Mouse (Mus musculus): Measurements from ENCODE around the gene BC017158.

The BC017158 gene

DNA sequence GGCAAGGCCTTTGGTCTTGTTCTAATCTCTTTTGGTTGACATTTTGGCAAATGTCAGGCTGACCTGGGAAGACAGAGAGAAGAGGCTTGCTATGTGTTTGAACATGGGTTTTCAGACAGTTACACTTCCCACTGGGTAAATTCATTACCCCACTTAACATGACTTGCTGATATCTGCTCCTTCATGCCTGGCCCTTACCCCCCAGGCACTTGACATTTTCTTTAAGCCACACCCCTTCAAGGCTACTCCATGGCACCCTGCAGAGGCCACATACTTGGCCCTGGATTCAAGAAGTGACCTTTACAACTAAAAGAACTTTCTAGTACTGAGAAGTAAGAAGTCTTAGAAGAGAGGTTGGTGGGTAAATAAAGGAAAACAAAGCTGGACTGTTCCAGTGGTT, 9.9 kb upstream of the BC017158 start:
- no peak for DNase-seq

DNA sequence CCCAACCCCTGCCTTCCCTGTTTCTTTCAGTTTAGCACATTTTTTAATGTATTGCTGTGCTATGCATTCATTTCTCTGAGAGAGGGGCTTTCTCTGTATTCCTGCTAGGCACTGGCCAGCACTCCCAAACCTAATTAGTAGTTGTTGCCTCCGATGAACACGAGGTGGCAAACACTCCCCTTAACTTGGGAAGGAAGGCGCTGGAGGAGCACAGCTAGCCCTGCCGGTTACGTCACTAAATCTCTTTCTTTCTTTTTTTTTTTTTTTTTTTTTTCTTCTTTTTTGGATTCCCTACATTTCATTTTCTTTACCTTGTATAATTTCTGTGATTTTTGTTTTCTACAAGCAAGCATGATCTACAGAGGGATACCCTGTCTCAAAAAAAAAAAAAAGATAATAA, 6.9 kb upstream of the BC017158 start:
- peak; percentile 75 for DNase-seq

DNA sequence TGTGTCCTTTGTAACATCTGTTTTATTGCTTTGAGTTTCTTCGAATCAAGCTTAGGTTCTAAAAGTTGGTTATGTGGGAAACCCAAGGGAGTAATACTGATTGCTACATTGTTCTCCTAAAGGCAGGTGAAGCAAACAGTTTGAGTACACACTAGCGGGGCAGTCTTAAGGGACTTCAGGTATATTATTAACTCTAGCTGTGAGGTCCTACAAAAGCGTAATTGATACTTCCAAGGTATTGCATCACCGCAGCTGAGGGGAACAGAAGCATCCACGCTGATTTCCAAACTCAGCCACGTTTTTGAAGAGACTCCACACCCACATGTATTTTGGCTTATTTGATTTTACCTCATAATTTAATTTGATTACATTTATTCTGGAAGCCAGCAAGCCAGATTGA, 6.2 kb upstream of the BC017158 start:
- no peak for DNase-seq

DNA sequence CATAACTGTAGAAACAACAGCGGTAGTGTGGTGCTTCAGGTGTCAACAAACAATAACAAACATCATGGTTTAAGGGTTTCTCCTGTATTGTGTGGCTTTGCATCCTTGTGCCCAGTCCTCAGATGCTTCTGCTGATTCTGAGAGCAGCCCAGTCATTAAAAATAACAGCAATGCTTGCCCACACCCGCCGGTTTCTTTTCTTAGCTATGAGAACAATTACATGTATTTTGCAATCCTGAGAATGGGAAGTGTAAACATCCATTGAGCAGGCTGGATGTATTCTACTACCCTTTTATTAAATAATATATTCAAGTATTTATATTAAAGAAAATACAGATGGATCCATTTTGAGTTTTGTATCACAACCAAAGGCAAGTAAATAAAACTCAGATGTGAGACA, 4.2 kb upstream of the BC017158 start:
- DNase-seq, result no peak

DNA sequence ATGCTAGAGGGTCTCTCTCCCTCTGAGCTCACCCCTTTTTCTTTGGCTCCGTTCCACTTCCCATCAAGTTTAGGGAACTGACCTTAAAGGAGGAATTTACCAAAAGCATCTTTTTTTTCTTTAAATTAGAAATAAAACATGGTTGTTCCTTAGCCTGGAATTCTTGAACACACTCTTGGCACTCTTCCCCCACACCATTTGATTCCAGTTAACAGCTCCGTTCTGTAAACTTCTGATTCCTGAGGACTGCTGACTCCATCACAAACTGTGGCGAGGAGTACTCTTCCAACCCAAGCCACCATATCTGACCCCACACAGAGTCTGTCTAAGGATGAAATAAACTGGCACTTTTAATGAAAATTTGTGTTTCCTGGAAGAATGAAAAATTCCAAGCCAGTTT, 3.0 kb upstream of the BC017158 start:
- DNase-seq, result no peak

DNA sequence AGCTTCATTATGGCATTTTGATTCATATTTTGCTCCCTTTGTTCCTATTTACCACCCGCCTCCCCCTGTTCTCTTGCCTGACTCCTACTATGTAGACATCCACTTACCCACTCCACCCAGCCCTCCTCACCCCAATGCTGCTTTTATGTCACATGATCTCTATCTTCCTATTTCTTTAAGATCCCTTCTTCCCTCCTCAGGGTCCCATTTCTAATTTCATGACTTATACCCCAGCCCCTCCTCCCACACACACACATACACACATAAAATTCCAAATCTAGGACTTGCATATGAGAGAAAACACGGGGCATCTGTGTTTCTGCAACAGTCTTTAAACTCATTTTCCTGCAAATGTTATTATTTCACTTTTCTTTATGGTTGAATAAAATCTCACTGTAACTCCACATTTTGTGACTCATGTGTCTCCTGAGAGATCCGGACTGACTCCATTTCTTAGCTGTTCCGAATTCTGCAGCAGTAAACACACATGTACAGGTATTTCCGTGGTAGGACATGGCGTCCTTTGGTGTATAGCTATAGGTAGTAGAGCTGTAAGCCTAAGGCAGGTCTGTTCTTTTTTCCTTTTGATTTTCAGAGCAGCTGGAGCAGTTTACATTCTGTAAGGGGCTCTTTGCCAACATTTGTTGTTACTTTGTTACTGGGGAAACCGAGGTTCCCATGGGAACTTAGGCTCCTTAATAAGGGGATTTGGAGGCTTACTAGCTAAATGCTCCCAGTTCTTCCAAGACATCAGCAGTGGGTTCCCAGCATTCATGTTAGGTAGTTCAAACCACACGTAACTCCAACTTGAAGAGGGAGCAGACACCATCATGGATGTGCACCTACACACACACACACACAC, 742 bp upstream of the BC017158 start:
- no peak for DNase-seq

DNA sequence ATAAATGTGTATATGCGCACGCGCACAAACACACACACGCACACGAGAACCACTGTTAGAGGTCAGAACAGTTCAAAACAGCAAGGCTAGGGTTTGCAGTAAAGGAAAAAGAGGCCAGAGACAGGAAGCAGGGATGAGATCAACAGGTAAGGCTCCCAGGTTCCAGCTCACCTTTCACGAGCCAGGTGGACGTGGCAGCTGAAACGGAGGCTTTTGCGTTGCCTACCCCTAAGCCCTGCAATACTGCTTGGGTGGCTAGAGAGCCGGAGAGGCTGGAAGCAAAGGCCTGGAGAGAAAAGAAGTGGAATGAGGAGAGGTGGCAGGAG, 716 bp downstream of the BC017158 start:
- DNase-seq, result no peak

DNA sequence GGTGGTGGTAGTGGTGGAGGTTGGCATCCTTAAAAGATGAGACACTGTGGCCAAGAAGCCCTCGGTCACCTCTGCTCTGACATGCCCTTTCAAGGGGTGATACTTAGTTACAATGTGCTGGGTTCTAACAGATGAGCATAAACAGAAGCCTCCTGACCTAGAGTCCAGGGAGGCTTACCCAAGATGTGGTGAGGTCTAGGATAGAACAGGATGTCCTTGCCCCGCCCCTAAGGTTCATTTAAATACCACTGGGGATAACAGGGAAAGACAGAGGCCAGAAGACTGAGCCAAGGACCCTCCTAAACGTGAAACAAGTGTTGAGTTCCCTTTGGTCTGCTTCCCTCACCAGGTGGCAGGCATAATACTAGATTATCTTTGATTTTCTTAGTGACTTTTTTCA, 1.5 kb downstream of the BC017158 start:
- no peak for DNase-seq

DNA sequence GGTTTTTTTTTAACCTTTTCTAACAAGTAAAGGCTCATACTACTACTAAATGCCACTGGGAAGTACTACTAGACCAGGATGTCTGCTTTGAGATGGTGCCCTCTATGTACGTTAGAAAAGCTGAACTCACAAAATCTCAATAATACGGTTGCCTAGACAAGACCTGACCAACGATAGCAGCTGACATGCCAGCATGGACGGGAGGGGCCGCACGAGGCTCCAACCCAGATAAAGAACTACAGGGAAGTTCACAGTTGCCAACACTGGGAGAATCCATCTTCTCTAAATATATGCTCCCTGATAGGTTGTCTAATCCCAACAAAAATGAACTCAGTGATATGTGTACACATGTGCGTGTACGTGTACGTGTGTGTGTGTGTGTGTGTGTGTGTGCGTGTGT, 3.2 kb downstream of the BC017158 start:
- DNase-seq, result no peak

DNA sequence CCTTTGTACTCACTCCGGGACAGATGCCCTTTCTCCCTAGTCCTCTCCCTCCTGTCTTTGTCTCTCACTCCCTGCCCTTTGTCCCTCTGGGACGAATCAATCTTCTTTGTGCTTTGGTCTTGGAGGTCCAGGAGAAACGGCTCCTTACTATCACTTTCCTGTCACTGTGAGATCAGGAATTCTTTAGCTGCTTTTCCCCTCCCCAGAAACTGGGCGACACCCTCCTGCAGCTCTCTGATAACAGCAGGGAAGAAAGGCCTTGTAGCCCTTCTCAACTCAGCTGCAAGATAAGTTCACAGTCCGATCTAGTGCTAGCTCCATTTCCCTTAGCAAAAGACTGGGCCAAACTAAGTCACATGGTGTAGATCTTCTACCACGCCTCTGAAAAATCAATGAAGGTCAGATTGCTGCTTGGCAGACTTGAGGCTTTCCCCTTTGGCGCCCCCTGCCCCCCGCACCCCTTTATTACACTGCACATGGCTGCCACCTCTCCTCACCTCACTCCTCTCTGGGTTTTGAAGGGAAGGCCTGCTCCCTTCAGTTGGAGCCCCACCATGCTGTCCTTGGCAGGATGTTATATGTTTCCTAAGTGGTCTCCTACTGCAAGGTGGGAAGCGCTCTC, 8.9 kb downstream of the BC017158 start:
- DNase-seq, result peak; percentile 66

DNA sequence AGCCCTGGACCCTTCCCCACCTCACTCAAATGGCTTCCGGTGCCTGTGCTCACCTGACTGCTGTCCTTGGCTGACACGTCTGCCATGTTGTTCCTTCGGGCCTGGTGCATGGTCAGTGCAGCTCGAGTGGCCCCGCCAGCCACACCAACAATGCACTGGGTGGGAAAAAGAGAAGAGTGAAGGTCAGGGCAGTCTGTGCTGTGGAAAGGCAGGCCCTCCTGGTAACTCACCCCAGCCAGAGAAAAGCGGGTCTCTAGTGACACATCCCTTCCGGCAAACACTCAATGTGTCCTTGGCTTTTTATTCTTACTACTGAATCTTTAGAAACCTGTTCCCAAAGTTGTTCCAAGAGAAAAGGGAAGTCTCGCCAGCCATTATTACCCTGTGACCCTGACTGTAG, 12.9 kb downstream of the BC017158 start:
- DNase-seq, result no peak

DNA sequence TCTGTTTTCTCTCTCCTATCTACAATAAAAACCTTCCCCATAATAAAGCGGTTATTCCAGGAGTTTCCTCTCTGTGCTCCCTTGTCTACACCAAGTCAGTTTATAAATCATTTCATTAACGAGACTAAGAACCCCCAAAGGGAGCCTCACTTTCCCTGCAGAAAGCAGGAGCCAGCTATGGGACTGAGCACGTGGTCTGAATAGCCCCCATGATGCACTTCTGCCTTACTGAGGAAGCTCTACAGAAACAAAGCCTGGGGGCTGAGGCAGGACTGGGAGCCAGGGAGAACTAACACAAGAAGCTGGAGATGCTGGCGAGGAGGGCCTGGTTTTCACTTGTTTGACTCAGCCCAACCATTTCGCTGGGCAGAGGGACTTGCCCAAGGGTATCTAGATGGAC, 13.9 kb downstream of the BC017158 start:
- peak; percentile 57 for DNase-seq

DNA sequence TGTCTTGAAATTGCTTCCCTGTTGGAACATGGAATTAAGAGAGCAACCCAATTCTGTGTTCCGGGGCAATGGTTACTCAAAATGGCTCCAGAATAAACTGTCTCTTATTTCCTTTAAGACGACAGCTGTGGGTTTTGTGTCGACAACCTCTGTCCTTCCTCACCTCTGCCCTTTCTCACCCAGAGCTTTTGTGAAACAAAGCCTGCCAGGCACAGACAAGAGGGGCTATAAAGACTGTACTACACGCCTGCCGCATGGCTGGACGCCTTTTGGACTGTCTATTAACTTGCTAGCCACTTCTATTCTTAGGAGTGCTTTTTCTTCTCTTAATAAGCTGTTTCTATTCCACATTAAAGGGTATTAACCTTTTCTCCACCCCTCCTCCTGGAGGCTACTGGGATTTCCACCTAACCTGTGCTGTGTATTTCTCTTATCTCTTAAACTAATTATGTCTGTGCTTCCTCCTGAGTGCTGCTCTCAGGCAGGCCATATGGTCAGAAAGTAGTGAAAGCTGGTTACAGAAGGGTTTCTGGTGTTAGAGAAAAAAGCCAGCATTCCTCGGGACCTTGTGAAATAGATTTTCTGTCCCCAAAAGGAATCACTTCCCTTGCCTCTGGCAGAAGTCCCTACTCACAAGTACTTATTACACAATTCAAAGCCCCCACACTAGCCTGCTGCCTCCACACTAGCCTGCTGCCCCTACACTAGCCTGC, 15.3 kb downstream of the BC017158 start:
- peak; percentile 75 for DNase-seq

DNA sequence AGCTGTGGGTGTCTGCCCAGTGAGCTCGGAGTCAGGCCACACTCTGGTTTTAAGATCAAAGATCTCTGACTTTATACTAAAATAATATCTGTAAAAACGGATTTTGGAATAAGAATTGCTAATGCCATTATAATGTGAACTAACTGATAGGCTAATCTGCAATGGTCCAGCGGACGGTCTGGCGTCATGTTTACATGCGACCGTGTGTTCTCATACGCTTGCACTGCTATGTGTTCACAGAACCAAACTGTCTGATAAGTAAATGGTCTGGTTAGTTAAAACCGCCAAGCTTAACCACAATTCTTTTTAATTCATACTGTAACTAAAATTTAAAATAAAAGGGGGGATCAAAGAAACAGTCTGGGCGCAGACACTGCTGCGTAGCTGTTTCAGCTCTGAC, 16.2 kb downstream of the BC017158 start:
- DNase-seq, result no peak

DNA sequence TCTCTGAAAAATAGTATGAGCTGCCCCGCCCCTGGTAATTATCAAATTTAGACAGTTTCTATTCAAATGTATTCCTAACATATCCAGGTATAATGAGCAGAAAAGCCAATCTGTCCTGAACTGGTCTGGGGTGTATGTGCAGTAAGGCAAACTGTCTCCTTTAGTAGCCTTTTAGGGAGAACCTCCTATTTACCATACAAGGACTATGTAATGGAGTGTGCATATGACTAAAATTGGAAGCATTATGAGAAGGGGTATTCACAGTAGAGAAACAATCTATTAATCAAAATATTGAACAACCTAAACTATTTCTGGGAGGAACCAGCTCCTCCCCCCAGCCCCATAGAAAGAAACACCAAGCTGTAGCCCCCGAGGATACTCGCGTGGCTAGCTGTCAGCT, 18.2 kb downstream of the BC017158 start:
- no peak for DNase-seq

DNA sequence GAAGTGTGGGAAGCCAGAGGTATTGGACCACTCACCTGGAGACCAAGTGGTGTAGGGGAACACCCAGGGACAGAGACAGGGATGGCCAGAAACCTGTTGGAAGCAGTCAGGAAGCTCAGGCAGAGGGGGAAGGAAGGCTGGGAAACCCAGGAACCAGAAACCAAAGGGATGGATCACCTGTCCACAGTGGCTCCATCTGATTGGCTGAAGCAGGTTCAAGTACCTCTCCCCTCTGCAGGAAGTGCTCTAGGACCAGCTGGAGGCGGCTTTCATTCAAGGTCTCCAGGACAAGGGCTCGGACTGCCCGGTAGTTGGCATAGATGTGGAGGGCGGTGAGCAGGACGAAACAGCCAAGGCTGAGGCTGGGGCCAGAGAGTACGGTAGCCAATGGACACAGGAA, 21.9 kb downstream of the BC017158 start:
- no peak for DNase-seq

DNA sequence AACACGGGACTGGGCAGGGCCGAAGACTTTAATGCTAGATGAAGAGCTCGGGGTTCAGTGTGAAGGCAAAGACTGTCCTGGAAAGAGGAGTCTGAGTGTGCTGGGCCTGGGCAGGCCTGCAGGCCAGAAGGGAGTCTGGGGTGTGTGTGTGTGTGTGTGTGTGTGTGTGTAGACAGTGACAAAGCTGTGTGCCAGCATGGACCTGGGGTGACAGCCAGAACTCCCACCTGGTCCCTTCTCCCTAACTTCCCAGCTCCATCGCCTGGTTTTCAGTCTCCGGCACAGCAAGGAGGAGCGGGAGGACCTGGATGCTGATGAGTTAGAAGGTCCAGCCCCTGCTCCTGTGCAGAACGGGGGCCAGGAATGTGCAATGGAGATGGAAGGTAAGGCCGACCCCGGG, 26.5 kb downstream of the BC017158 start:
- DNase-seq, result no peak

DNA sequence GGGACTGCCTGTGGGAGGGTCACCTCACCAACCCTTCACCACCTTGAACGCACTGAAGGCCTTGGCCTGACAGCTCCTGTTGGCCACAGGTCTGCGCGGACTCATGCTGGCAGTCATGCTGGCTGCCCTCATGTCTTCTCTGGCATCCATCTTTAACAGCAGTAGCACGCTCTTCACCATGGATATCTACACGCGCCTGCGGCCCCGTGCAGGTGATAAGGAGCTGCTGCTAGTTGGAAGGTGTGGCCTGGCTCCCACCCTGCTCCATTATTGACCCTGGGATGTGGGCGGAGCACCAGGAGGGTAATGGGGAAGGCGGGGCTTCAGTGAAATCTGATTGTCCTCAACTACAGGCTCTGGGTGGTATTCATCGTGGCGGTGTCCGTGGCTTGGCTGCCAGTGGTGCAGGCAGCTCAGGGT, 27.5 kb downstream of the BC017158 start:
- DNase-seq, result no peak

DNA sequence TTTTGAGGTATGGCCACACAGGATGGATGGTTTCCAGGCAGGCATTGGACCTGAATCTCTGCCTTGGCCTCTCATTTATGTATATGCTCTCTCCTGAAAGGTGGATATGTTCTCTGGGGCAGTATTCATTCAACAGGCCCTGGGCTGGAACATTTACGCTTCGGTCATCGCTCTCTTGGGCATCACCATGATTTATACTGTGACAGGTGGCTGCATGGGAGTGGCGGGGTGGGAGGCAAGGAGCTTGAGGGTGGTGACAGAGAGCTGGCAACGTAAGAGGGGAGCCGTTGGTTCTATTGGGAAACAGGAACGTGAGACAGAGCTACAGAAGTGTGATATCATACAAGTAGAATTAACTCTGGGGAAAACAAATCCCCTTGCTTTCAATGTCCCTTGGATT, 30.2 kb downstream of the BC017158 start:
- no peak for DNase-seq

DNA sequence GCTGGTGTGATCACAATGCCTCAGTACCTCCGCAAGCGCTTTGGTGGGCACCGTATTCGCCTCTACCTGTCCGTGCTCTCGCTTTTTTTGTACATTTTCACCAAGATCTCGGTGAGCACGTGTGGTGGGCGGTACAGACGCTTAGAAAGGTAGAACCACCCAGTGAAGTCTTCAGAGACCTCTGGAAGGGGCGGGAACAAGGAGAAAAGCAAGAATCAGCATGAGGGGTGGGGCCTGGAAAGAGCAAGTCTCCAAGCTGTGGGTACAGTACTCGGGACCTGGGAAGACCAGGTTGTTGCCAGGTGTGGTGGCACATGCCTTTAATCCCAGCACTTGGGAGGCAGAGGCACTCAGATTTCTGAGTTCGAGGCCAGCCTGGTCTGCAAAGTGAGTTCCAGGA, 30.6 kb downstream of the BC017158 start:
- DNase-seq, result no peak

DNA sequence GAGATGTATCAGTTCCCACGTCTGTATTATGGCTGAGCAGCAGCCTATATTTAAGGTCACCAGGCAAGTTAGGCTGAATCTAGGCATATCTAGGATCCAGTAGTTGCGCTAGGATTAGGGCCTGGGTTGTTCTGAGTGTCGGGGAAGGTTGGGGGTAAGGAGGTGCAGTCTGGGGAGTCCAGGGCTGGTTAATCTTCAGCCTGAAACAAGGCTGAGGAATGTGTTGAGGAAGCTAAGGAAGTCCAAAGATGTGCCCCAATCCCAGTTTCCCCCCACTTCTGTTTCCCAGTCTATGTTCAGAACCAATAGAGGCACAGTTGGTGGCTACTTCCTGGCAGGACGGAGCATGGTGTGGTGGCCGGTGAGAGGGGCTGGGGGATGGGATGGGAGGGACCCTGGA, 31.9 kb downstream of the BC017158 start:
- DNase-seq, result no peak

DNA sequence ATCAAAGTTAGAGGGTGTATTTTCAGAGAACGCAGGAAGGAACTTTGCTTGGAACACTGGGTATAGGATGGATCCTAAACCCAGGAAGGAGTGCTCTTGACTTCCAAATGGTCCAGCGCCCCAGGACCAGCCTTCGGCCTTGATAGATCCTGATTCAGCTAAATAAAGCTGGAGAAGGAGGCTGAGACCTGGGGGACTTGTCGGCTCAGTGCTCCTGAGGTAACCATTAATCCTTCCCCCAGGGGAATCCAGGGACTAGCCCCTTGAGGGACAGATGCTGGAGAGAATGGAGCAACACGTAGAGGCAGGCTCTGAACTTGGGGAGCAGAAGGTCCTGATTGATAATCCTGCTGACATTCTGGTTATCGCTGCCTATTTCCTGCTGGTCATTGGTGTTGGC, 32.6 kb downstream of the BC017158 start, which contains the start of gene Slc5a2:
Gene Slc5a2 (plus strand): TSS at position 247 of the 400 bp plus-strand sequence.
- DNase-seq, result no peak

DNA sequence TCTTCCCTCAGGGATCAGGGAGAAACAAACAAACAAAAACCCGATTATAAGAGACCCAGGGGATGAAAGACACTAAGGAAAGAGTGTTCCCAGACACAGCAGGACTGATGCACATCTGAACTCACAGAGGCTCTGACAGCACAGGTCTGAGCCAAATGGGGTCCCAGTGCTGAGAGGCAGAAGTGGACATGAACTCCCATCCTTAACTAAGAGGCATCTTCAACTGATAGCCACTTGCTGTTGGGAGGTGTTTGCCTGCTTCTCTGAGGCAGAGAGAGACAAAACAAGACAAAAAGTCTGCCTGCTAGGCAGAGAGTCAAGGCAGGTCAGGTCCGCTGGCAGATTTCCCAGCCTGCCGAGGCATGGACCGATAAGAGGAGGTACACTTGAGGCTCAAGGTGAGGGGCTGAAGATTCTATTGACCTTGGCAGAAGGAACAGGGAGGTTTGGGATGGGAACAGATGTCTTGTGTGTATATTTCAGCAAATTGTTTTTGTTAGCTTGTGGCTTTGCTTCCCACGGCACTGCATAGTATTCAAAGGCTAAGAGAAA, 41.1 kb downstream of the BC017158 start:
- no peak for DNase-seq

DNA sequence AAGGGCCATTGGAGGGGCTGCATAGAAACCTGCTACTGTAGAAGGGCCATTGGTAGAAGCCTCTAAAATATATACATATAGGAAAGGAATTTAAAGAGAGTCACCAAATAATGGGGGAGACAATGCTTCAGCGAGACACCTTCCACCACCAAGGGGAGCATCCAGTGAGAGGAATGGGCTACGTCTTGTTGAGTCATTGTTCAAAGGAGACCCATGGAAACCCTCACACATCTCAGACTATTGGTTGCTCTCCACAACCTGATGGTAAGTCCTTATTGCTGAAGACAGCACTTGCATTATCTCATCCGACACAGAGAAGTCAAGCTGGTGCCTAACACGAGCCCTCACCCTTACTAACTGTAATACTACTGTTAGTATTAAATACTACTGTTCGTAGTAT, 42.2 kb downstream of the BC017158 start:
- no peak for DNase-seq

Data from embryo, embryonic 11 days (tissue).